Mouse (Mus musculus): ENCODE measurements around the gene Neil3. TPM values are rescaled to one million over a fixed set of nuclear protein-coding genes. Genes with fewer than 3 reads are reported as not detected.

The Neil3 gene
- 29.1 and 34.2 TPM in 2 replicates for polyA plus RNA-seq (2015; fragmentation: Nextera tagmentation; extraction: Ambion mirVana)

DNA sequence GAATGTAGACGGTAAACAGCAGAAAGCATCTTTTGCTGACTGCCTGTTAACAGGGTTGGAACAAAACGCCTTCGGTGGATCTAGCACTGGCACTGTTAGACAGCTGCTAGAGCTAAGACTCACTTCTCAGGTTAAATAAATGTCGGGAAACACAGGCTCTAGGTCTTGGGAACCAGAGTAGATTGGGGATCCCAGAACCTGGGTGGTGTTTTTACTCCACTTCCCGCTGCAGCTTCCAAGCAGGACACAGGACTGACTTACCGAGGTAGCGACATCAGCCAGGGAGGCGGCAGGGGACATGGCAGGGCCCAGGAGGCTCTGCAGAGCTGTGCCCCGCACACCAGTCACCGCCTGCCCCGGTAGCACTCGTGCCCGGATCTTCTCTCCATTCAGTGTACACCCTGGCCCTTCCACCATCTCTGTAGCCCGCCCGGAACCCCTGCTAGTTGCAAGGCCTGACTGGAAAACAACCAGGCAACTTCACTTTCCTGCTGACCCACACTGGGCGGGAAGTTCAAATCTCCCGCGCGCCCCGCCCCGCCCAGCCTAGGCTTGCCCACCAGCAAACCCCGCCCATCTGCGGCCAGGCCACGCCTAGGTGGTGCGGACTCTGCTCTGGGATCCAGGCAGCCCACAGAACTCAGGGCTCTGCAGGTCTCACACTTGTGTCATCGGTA lies at the start of gene Neil3:
Gene Neil3, minus strand, starts transcription at position 571 of the 677 bp plus-strand sequence.
- no peaks in the 10 kb centered on the region for H3K9me3 ChIP-seq (replicated peaks)
- peak; percentile 100 for ATAC-seq (replicated peaks; ENCODE audit: low FRiP score)
- H3K36me3 ChIP-seq: peaks cover 3% of the 10 kb centered on the region; the same call in 1 of the 2 replicates
- H3K4me2 ChIP-seq: peak within 1 kb of the TSS; percentile 84
- no peaks in the 10 kb centered on the region for H3K27me3 ChIP-seq
- H3K9ac ChIP-seq: peak within 1 kb of the TSS; percentile 57
- H3K4me1 ChIP-seq: peaks cover 15% of the 10 kb centered on the region
- peak within 1 kb of the TSS; percentile 67 for H3K4me3 ChIP-seq (replicated peaks)
- H3K27ac ChIP-seq: peak within 1 kb of the TSS; percentile 23; the same call in 1 of the 2 replicates
- WGBS: 1% methylated on average over 26 of the region's 26 CpGs

DNA sequence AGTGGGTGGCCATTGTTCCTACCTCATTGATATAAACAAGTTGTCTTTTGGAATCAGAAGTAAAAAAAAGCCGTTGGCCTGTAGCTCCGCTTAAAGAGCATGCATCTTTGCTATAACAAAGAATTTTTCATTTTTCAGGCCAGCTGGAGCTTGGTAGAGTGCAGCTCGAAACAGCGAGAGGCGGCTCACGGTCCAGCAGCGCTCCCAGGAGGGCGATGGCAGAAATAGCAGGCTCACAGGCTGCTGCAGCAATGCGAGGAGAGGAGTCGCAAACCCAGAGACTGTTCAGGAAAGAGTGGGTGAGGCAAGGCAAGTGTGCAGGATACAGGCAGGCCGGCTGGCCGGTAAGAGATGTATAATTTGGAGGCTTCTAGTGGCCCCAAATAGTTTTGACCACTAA lies 42.0 kb upstream of the Neil3 start:
- H3K4me1 ChIP-seq: no peaks in the 10 kb centered on the region
- 26% methylated on average over 12 of the region's 12 CpGs for WGBS
- no peak overlapping the region for H3K4me3 ChIP-seq (replicated peaks)
- no peaks in the 10 kb centered on the region for H3K9me3 ChIP-seq (replicated peaks)
- no peak overlapping the region for H3K27ac ChIP-seq
- no peaks in the 10 kb centered on the region for H3K27me3 ChIP-seq
- H3K36me3 ChIP-seq: no peaks in the 10 kb centered on the region
- 0 out of 2 replicates have a peak, but pooled peaks have one; percentile 67 for ATAC-seq (replicated peaks; ENCODE audit: low FRiP score)
- H3K9ac ChIP-seq: no peak overlapping the region
- no peak overlapping the region for H3K4me2 ChIP-seq

DNA sequence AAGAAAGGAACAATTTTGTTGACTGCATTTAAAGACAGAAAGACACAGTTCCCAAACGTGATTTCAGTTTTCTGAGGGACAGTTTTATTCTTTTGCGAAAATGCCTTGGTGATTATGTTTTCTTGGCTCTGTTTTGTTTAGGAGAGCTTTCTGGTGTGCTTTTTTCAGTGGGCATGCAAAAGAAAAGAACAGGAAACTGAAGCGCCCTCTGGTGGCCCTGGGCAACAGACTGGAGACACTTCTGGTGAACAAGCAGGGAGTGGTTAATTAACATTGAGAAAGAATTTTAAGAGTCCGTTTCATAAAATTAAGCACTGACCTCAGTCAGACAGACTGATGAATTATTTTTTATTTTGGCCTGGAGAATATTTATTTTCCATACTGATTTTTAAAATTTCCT lies 25.1 kb upstream of the Neil3 start:
- no peaks in the 10 kb centered on the region for H3K36me3 ChIP-seq
- WGBS: 34% methylated on average over 4 of the region's 4 CpGs
- ATAC-seq (replicated peaks; ENCODE audit: low FRiP score): no peak
- H3K27ac ChIP-seq: no peak overlapping the region
- H3K27me3 ChIP-seq: no peaks in the 10 kb centered on the region
- H3K4me3 ChIP-seq (replicated peaks): no peak overlapping the region
- no peaks in the 10 kb centered on the region for H3K9me3 ChIP-seq (replicated peaks)
- no peaks in the 10 kb centered on the region for H3K4me1 ChIP-seq
- H3K9ac ChIP-seq: no peak overlapping the region
- no peak overlapping the region for H3K4me2 ChIP-seq

DNA sequence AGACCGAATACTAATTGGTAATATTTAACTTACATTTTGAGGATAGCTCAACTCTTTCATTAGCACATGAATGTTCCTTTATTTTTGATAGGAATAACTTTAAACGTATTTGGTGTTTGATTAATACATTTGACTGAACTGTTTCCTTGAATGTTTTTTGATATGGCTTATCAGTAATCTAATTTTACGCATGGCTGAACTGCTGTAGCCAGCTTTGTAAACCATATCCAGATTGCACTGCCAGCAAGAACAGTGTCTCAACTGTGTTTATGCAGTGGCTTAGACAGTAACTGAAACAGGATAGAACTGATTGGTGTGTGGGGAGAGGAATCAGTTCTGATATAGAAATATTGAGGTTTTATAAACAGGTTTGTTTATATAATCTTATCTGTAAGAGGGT lies 22.6 kb upstream of the Neil3 start:
- no peak for ATAC-seq (replicated peaks; ENCODE audit: low FRiP score)
- Histone ChIP-seq H3K4me1 (no peaks in the 10 kb centered on the region), H3K27ac (no peak overlapping the region), H3K9ac (no peak overlapping the region), H3K4me2 (no peak overlapping the region), H3K36me3 (no peaks in the 10 kb centered on the region), H3K4me3 (replicated peaks) (no peak overlapping the region), H3K9me3 (replicated peaks) (no peaks in the 10 kb centered on the region), H3K27me3 (no peaks in the 10 kb centered on the region)
- WGBS: 75% methylated on average over 3 of the region's 3 CpGs

DNA sequence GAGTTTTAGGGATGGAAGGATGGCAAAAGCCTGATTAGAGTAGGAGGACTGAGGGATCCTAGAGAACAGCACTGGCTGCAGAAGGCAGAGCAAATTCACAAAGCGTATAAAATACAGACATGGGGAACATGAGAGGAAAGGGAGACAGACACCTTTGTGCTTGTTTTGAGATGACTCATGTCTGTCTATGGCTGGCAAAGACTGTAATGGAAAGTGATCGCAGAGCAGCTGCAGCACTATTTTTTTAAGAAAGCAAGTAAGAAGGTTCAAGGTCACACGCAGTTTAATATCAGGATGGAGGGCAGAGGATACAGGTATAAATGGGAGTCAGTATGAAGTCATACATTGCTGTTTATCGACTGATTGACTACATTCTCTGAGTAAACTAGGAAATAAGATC lies 8.2 kb downstream of the Neil3 start:
- WGBS: 84% methylated on average over 4 of the region's 4 CpGs

DNA sequence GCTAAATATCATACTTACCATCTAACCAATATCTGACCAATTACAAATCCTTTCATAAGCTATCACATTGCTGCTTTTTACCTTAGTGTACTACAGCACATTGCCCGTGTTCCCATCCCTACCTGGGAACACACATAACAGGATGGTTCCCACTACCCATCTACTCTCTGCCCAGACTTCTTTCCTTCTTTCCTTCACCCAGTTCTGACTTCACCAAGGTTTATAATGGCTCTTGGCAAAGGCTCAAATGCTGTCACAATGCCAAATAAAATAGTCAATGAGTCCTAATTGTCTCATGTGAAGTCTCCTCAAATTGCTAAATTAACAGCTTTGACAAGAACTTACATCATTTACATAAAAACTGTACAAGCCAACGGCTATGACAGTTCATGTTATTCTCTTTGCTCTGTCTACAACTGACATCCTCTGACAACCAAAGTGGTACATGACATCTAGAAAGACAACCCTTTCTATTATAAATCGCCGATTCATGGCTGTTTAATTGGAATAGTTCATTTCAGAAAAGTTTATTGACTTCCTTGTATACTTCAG lies 9.9 kb downstream of the Neil3 start:
- 91% methylated on average over 4 of the region's 4 CpGs for WGBS
- H3K27me3 ChIP-seq: no peaks in the 10 kb centered on the region
- no peak overlapping the region for H3K4me2 ChIP-seq
- no peak overlapping the region for H3K27ac ChIP-seq
- no peak overlapping the region for H3K4me3 ChIP-seq (replicated peaks)
- H3K9ac ChIP-seq: no peak overlapping the region
- H3K4me1 ChIP-seq: no peaks in the 10 kb centered on the region
- ATAC-seq (replicated peaks; ENCODE audit: low FRiP score): no peak
- H3K36me3 ChIP-seq: no peaks in the 10 kb centered on the region
- no peaks in the 10 kb centered on the region for H3K9me3 ChIP-seq (replicated peaks)

More for the DNA sequence above, 8.2 kb downstream of the Neil3 start:
- peaks cover 3% of the 10 kb centered on the region; the same call in 1 of the 2 replicates for H3K36me3 ChIP-seq
- no peaks in the 10 kb centered on the region for H3K27me3 ChIP-seq
- H3K9ac ChIP-seq: no peak overlapping the region
- H3K4me2 ChIP-seq: no peak overlapping the region
- H3K9me3 ChIP-seq (replicated peaks): no peaks in the 10 kb centered on the region
- no peak overlapping the region for H3K4me3 ChIP-seq (replicated peaks)
- no peaks in the 10 kb centered on the region for H3K4me1 ChIP-seq
- no peak overlapping the region for H3K27ac ChIP-seq
- ATAC-seq (replicated peaks; ENCODE audit: low FRiP score): no peak

DNA sequence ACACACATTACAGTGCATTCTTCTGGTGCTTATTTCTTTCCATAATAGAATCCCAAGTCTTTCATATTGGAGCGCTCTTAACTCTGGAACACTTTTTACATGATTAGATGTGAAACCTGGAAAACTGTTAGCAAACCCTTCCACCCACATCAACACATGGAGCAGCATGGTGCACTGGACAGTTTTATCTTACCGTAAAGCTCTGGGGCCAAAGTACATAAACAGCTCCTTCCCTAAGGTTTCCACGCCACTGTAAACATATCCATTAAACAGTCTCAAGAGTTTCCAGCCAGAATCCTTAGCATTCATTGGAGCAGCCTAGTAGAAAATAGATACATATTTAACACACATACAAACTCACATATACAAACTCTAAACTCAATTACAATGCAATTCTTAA lies 15.4 kb downstream of the Neil3 start:
- Histone ChIP-seq H3K9ac (no peak overlapping the region), H3K9me3 (replicated peaks) (no peaks in the 10 kb centered on the region), H3K4me2 (no peak overlapping the region), H3K4me3 (replicated peaks) (no peak overlapping the region), H3K4me1 (no peaks in the 10 kb centered on the region), H3K27me3 (no peaks in the 10 kb centered on the region), H3K36me3 (no peaks in the 10 kb centered on the region), H3K27ac (no peak overlapping the region)
- 82% methylated on average over 3 of the region's 3 CpGs for WGBS
- ATAC-seq (replicated peaks; ENCODE audit: low FRiP score): no peak

DNA sequence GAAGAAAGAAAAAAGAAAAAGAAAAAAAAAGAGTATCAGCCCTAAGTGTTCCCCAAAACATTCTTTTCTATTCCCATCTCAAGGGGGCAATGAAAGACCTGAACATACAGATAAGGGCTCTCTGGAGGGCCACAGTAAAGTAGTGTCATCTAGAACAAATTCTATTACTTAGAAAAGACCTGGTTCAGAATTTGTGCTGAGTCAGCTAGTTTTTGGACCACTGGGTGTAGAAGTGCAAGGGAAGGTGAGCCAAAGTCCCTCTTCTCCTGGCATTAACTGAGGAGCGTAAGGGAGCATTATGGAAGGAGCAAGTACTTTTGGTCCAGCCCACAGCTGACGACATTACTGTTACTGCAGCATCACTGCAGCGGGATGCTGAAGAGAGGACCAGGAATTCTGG lies 19.7 kb downstream of the Neil3 start:
- Histone ChIP-seq H3K27me3 (no peaks in the 10 kb centered on the region), H3K36me3 (peaks cover 8% of the 10 kb centered on the region; the same call in 1 of the 2 replicates), H3K4me1 (no peaks in the 10 kb centered on the region), H3K4me2 (no peak overlapping the region), H3K9ac (no peak overlapping the region), H3K27ac (no peak overlapping the region), H3K9me3 (replicated peaks) (no peaks in the 10 kb centered on the region), H3K4me3 (replicated peaks) (no peak overlapping the region)
- no peak for ATAC-seq (replicated peaks; ENCODE audit: low FRiP score)
- 91% methylated on average over 3 of the region's 3 CpGs for WGBS

DNA sequence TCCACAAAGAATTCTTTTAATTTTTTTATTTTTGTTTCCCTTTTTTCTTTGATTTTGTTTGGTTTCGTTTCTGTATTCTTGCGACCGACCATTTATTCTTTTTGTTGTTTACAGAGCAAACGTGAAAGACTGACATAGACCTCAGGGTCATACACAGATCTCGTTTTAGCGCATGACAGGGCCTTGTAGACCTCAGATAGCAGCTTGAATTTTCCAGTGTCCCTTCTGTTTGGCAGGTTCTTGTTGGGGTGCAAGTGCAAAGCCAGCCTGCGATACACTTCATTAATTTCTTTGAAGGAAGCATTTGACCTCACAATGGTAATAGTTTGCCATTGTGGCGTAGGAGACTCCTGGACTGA lies 24.6 kb downstream of the Neil3 start:
- ATAC-seq (replicated peaks; ENCODE audit: low FRiP score): no peak
- H3K27ac ChIP-seq: no peak overlapping the region

DNA sequence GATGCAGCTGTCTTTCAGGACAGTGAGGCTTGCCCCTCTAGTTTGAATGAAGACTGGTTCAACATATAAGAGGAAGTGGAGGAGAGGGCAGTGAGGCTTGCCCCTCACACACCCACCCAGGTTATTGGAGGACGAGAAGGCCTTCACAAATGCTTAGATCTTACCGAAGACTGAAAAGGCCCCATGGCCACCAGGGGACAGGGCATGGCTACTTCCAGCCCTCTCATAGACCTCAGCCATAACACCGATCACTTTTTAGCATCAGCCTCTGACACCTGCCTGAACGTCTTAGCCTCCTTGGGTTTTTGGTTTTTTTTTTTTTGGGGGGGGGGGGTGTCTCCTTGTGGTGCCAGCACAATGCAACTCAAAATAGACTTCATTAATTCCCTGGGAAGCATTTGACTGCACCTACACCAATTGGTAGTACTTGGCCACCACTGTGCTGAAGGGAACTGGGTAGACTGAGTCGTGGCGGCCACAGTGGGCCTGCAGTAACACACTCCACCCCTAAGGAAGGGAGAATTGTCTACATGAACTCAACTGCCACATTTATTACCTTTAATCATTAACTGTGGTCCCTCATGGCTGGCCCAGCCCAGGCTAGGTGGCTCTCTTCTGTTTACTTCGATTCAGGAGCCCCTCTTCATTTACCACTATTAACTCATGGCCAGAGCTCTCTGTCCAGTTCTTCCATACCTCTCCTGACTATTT lies 25.1 kb downstream of the Neil3 start:
- ATAC-seq (replicated peaks; ENCODE audit: low FRiP score): no peak; the same call in 1 of the 2 replicates
- no peaks in the 10 kb centered on the region for H3K9me3 ChIP-seq (replicated peaks)
- no peaks in the 10 kb centered on the region for H3K4me1 ChIP-seq
- no peak overlapping the region for H3K4me3 ChIP-seq (replicated peaks)
- no peaks in the 10 kb centered on the region for H3K27me3 ChIP-seq
- H3K9ac ChIP-seq: no peak overlapping the region
- H3K36me3 ChIP-seq: peaks cover 8% of the 10 kb centered on the region
- no peak overlapping the region for H3K4me2 ChIP-seq
- no peak overlapping the region for H3K27ac ChIP-seq
- 91% methylated on average over 7 of the region's 7 CpGs for WGBS

More for the DNA sequence above, 24.6 kb downstream of the Neil3 start:
- Histone ChIP-seq H3K9me3 (replicated peaks) (no peaks in the 10 kb centered on the region), H3K36me3 (peaks cover 8% of the 10 kb centered on the region; the same call in 1 of the 2 replicates), H3K9ac (no peak overlapping the region), H3K4me3 (replicated peaks) (no peak overlapping the region), H3K4me1 (no peaks in the 10 kb centered on the region), H3K4me2 (no peak overlapping the region), H3K27me3 (no peaks in the 10 kb centered on the region)
- WGBS: 72% methylated on average over 8 of the region's 8 CpGs

DNA sequence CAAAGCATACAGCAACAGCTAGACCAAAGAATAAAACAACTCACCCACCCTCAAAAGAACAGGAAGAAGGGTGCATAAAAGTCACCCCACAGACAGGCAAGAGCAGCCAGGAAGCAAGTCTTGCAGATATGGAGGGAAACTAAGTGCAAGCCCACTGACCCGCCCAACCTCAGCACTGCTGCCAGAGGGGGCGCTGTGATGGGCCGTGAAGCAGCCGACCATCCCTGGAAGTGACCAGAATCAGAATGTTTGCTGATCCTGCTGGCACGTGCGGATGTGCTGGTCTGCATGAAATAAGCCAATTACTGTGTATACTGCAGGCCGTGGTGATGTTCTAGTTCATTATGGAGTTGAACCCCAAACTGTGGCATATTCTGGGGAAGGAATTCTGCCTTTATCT lies 26.6 kb downstream of the Neil3 start:
- Histone ChIP-seq H3K27ac (no peak overlapping the region), H3K4me3 (replicated peaks) (no peak overlapping the region), H3K27me3 (no peaks in the 10 kb centered on the region), H3K4me1 (no peaks in the 10 kb centered on the region), H3K9me3 (replicated peaks) (no peaks in the 10 kb centered on the region), H3K9ac (no peak overlapping the region), H3K36me3 (peaks cover 12% of the 10 kb centered on the region), H3K4me2 (no peak overlapping the region)
- 70% methylated on average over 7 of the region's 7 CpGs for WGBS
- ATAC-seq (replicated peaks; ENCODE audit: low FRiP score): no peak

DNA sequence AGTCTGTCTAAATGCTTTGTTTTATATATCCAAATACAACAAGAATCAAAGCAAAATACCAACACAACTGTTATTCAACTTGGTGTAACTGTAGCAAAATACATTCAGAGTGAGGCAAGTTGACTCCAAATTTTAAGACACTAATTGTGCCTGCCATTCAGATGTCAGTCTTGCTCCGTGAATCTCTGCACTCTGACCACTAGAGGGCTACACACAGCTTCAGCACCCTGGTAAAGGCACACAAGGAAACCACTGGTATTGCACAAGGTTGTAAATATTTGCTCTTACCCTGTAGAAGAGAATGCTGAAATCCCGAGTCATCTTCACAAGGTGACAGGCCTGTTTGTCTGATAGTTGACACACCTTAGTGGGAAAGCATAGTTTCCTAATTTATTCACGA lies 31.8 kb downstream of the Neil3 start:
- ATAC-seq (replicated peaks; ENCODE audit: low FRiP score): 0 out of 2 replicates have a peak, but pooled peaks have one; percentile 58
- Histone ChIP-seq H3K9ac (no peak overlapping the region), H3K4me3 (replicated peaks) (no peak overlapping the region), H3K27me3 (no peaks in the 10 kb centered on the region), H3K9me3 (replicated peaks) (no peaks in the 10 kb centered on the region), H3K36me3 (peaks cover 8% of the 10 kb centered on the region; the same call in 1 of the 2 replicates), H3K4me2 (no peak overlapping the region), H3K4me1 (no peaks in the 10 kb centered on the region), H3K27ac (no peak overlapping the region)
- WGBS: 39% methylated on average over 3 of the region's 3 CpGs
